Mouse (Mus musculus) adrenal gland, adult 8-10 months (tissue): ENCODE measurements around the gene Cyp4f37. TPM values are rescaled to one million over a fixed set of nuclear protein-coding genes. Genes with fewer than 3 reads are reported as not detected.
"Not testable (repeated sequence)": the region's sequence is repeated elsewhere in the genome, so short reads cannot be mapped to it uniquely, and the experiment has no call there.

Experiments used
- DNase-seq: peaks from one replicate; pipeline ENCODE4 v3.0.0; 2022
- total RNA-seq, 4 experiments: library from RNA; stranded (reverse); gene quantifications; 2 replicates each; pipeline ENCODE4 v1.2.4; 2022

Gene Cyp4f37
- total RNA-seq = not detected

- DNase-seq = not testable (repeated sequence)
Observed at GRCm38 (mm10) chr17:32621018-32621417, at the start of gene Cyp4f37. Gene Cyp4f37, plus strand, starts transcription at chr17:32621309.

- not testable (repeated sequence) for DNase-seq
Observed at GRCm38 (mm10) chr17:32573286-32573685, 47.8 kb upstream of the Cyp4f37 start.

GRCm38 (mm10) chr17:32577496-32578186, 43.5 kb upstream of the Cyp4f37 start:
- DNase-seq = no peak

GRCm38 (mm10) chr17:32596494-32596893, 24.6 kb upstream of the Cyp4f37 start:
- no peak for DNase-seq

GRCm38 (mm10) chr17:32608055-32608454, 13.1 kb upstream of the Cyp4f37 start:
- no peak for DNase-seq

- not testable (repeated sequence) for DNase-seq
Observed at GRCm38 (mm10) chr17:32610231-32610630, 10.9 kb upstream of the Cyp4f37 start.

GRCm38 (mm10) chr17:32610896-32611295, 10.2 kb upstream of the Cyp4f37 start:
- no peak for DNase-seq

GRCm38 (mm10) chr17:32612417-32612816, 8.7 kb upstream of the Cyp4f37 start:
- no peak for DNase-seq

GRCm38 (mm10) chr17:32617252-32617651, 3.9 kb upstream of the Cyp4f37 start:
- no peak for DNase-seq

- not testable (repeated sequence) for DNase-seq
Observed at GRCm38 (mm10) chr17:32629726-32630125, 8.6 kb downstream of the Cyp4f37 start.

- no peak for DNase-seq
Observed at GRCm38 (mm10) chr17:32631936-32632335, 10.8 kb downstream of the Cyp4f37 start.

GRCm38 (mm10) chr17:32634242-32634971, 13.3 kb downstream of the Cyp4f37 start:
- not testable (repeated sequence) for DNase-seq

GRCm38 (mm10) chr17:32634972-32635314, 13.8 kb downstream of the Cyp4f37 start:
- peak; percentile 74 for DNase-seq

- no peak for DNase-seq
Observed at GRCm38 (mm10) chr17:32636341-32636740, 15.2 kb downstream of the Cyp4f37 start.

- DNase-seq = no peak
Observed at GRCm38 (mm10) chr17:32637151-32637550, 16.0 kb downstream of the Cyp4f37 start.

GRCm38 (mm10) chr17:32646631-32647030, 25.5 kb downstream of the Cyp4f37 start:
- no peak for DNase-seq

- no peak for DNase-seq
Observed at GRCm38 (mm10) chr17:32653860-32654259, 32.8 kb downstream of the Cyp4f37 start.

- DNase-seq = no peak
Observed at GRCm38 (mm10) chr17:32657041-32657440, 35.9 kb downstream of the Cyp4f37 start.

GRCm38 (mm10) chr17:32658246-32658645, 37.1 kb downstream of the Cyp4f37 start:
- no peak for DNase-seq

- DNase-seq = peak; percentile 75
Observed at GRCm38 (mm10) chr17:32658712-32659111, 37.6 kb downstream of the Cyp4f37 start, which contains the start of gene Cyp4f40. Gene Cyp4f40, plus strand, starts transcription at chr17:32658900.

- no peak for DNase-seq
Observed at GRCm38 (mm10) chr17:32673976-32674375, 52.9 kb downstream of the Cyp4f37 start.

GRCm38 (mm10) chr17:32676040-32676635, 55.0 kb downstream of the Cyp4f37 start:
- no peak for DNase-seq

GRCm38 (mm10) chr17:32680404-32680803, 59.3 kb downstream of the Cyp4f37 start:
- no peak for DNase-seq
